Mouse (Mus musculus) CH12.LX (cell line): Measurements from ENCODE around the gene Catip. TPM values are rescaled to one million over a fixed set of nuclear protein-coding genes. Genes with fewer than 3 reads are reported as not detected.
A peak's percentile ranks its signal among the peaks of the same experiment; 100 is the strongest.

Source experiments
- DNase-seq: peaks from one replicate; pipeline ENCODE4 v3.0.0-alpha.2; 2013; ENCODE audit errors: extremely low read depth
- H3K27ac ChIP-seq: 2 replicates; pipeline ENCODE4 v1.5.1; 2012; ENCODE audit warnings: low read depth, mild to moderate bottlenecking, control low read depth, moderate library complexity; ENCODE audit not compliant: insufficient read depth
- H3K27me3 ChIP-seq: replicated peaks from 2 replicates; pipeline ENCODE3; 2012; ENCODE audit warnings: inconsistent platforms
- H3K36me3 ChIP-seq, 2 experiments: replicated peaks in 1 of 2; 2 replicates each; pipeline versions ENCODE3 to v1.6.1; 2012; ENCODE audit warnings: inconsistent platforms in 1 of 2, low read length in 1 of 2, mild to moderate bottlenecking in 1 of 2, mixed read lengths in 1 of 2, moderate library complexity in 1 of 2; ENCODE audit not compliant: control insufficient read depth in 1 of 2, insufficient read depth in 1 of 2
- H3K4me1 ChIP-seq, 2 experiments: 2 replicates each; pipeline ENCODE4 v1.6.1; 2012; ENCODE audit warnings: inconsistent platforms in 1 of 2, moderate library complexity in 1 of 2; ENCODE audit not compliant: insufficient read depth in 2 of 2, control insufficient read depth in 1 of 2
- H3K4me2 ChIP-seq: 2 replicates; pipeline ENCODE4 v1.6.1; 2012; ENCODE audit warnings: low read depth, mild to moderate bottlenecking, control low read depth; ENCODE audit not compliant: poor library complexity, insufficient read depth, severe bottlenecking
- H3K4me3 ChIP-seq, 3 experiments: fragments of 150-350 bp in 1 of 3; sonication (generic) in 1 of 3; replicated peaks in 1 of 3; 2 replicates each; pipeline versions ENCODE3 to v1.5.1; 2011 to 2012; ENCODE audit warnings: low read depth in 2 of 3, low read length in 2 of 3, mild to moderate bottlenecking in 2 of 3, moderate library complexity in 2 of 3, control low read depth in 1 of 3, improper control_type of control experiment in 1 of 3, inconsistent platforms in 1 of 3, mixed read lengths in 1 of 3; ENCODE audit not compliant: poor library complexity in 1 of 3
- H3K79me2 ChIP-seq: replicated peaks from 2 replicates; pipeline ENCODE4 v1.6.1; 2012; ENCODE audit warnings: mild to moderate bottlenecking, moderate library complexity; ENCODE audit not compliant: control insufficient read depth, poor library complexity, insufficient read depth, severe bottlenecking; ENCODE audit errors: extremely low read depth
- H3K9ac ChIP-seq: 2 replicates; pipeline ENCODE4 v1.6.1; 2012; ENCODE audit warnings: low read depth, mild to moderate bottlenecking, control low read depth, moderate library complexity; ENCODE audit not compliant: insufficient read depth
- H3K9me3 ChIP-seq: replicated peaks from 2 replicates; pipeline ENCODE3; 2012; ENCODE audit warnings: low read length, inconsistent platforms, mixed read lengths
- BHLHE40 ChIP-seq: IDR thresholded peaks from 2 replicates; pipeline ENCODE4 v1.6.1; 2011; ENCODE audit warnings: mild to moderate bottlenecking, low read depth, low read length, improper control_type of control experiment
- CTCF ChIP-seq, 2 experiments: IDR thresholded peaks in 1 of 2; conservative IDR thresholded peaks in 1 of 2; 2 replicates each; pipeline ENCODE4 v1.5.1; 2011 to 2012; ENCODE audit warnings: low read depth in 2 of 2, low read length in 2 of 2, improper control_type of control experiment in 1 of 2, inconsistent platforms in 1 of 2, mild to moderate bottlenecking in 1 of 2, moderate library complexity in 1 of 2
- ELF1 ChIP-seq: IDR thresholded peaks from 2 replicates; pipeline ENCODE4 v1.6.1; 2014; ENCODE audit warnings: low read depth, mild to moderate bottlenecking, inconsistent platforms, low read length, improper control_type of control experiment
- EP300 ChIP-seq: IDR thresholded peaks from 2 replicates; pipeline ENCODE4 v1.6.1; 2011; ENCODE audit warnings: low read length, improper control_type of control experiment
- ETS1 ChIP-seq: conservative IDR thresholded peaks from 2 replicates; pipeline ENCODE4 v1.6.1; 2012; ENCODE audit warnings: low read depth, mild to moderate bottlenecking, inconsistent platforms, low read length, improper control_type of control experiment, moderate library complexity
- GABPA ChIP-seq: IDR thresholded peaks from 2 replicates; pipeline ENCODE4 v1.6.1; 2012; ENCODE audit warnings: low read depth, low read length, improper control_type of control experiment, inconsistent platforms; ENCODE audit not compliant: insufficient replicate concordance
- JUN ChIP-seq: IDR thresholded peaks from 2 replicates; pipeline ENCODE4 v1.6.1; 2011; ENCODE audit warnings: low read depth, mild to moderate bottlenecking, low read length, improper control_type of control experiment, moderate library complexity; ENCODE audit not compliant: insufficient read depth
- MAFK ChIP-seq: IDR thresholded peaks from 2 replicates; pipeline ENCODE4 v1.6.1; 2011; ENCODE audit warnings: low read length, improper control_type of control experiment; ENCODE audit not compliant: insufficient replicate concordance
- MAX ChIP-seq: IDR thresholded peaks from 2 replicates; pipeline ENCODE4 v1.6.1; 2011; ENCODE audit warnings: low read length, improper control_type of control experiment
- MAZ ChIP-seq: IDR thresholded peaks from 2 replicates; pipeline ENCODE4 v1.6.1; 2012; ENCODE audit warnings: low read depth, mild to moderate bottlenecking, inconsistent platforms, low read length, improper control_type of control experiment, moderate library complexity
- MEF2A ChIP-seq: IDR thresholded peaks from 2 replicates; pipeline ENCODE4 v1.6.1; 2014; ENCODE audit warnings: low read depth, mild to moderate bottlenecking, inconsistent platforms, low read length, improper control_type of control experiment, borderline replicate concordance
- MXI1 ChIP-seq: IDR thresholded peaks from 2 replicates; pipeline ENCODE4 v1.6.1; 2011; ENCODE audit warnings: mild to moderate bottlenecking, low read depth, low read length, improper control_type of control experiment
- NELFE ChIP-seq: IDR thresholded peaks from 2 replicates; pipeline ENCODE4 v1.6.1; 2011; ENCODE audit warnings: low read depth, low read length, improper control_type of control experiment
- NRF1 ChIP-seq: IDR thresholded peaks from 2 replicates; pipeline ENCODE4 v1.6.1; 2014; ENCODE audit warnings: low read depth, mild to moderate bottlenecking, inconsistent platforms, low read length, improper control_type of control experiment, moderate library complexity
- POLR2AphosphoS2 ChIP-seq: IDR thresholded peaks from 2 replicates; pipeline ENCODE4 v1.6.1; 2011; ENCODE audit warnings: low read depth, low read length, improper control_type of control experiment
- RCOR1 ChIP-seq: conservative IDR thresholded peaks from 2 replicates; pipeline ENCODE4 v1.6.1; 2012; ENCODE audit warnings: low read depth, mild to moderate bottlenecking, inconsistent platforms, low read length, improper control_type of control experiment
- SIN3A ChIP-seq: IDR thresholded peaks from 2 replicates; pipeline ENCODE4 v1.6.1; 2012; ENCODE audit warnings: low read length, improper control_type of control experiment, inconsistent platforms
- TBP ChIP-seq: conservative IDR thresholded peaks from 2 replicates; pipeline ENCODE4 v1.6.1; 2011; ENCODE audit warnings: low read depth, low read length, improper control_type of control experiment
- UBTF ChIP-seq: IDR thresholded peaks from 2 replicates; pipeline ENCODE4 v1.6.1; 2012; ENCODE audit warnings: low read depth, mild to moderate bottlenecking, inconsistent platforms, low read length, improper control_type of control experiment, moderate library complexity
- USF1 ChIP-seq: IDR thresholded peaks from 2 replicates; pipeline ENCODE4 v1.6.1; 2014; ENCODE audit warnings: low read depth, mild to moderate bottlenecking, inconsistent platforms, low read length, improper control_type of control experiment
- USF2 ChIP-seq: conservative IDR thresholded peaks from 2 replicates; pipeline ENCODE4 v1.6.1; 2011; ENCODE audit warnings: low read depth, low read length, improper control_type of control experiment
- ZKSCAN1 ChIP-seq: IDR thresholded peaks from 2 replicates; pipeline ENCODE4 v1.6.1; 2012; ENCODE audit warnings: low read depth, inconsistent platforms, low read length, improper control_type of control experiment, borderline replicate concordance
- ZMIZ1 ChIP-seq: IDR thresholded peaks from 2 replicates; pipeline ENCODE4 v1.6.1; 2012; ENCODE audit warnings: low read depth, mild to moderate bottlenecking, inconsistent platforms, low read length, improper control_type of control experiment
- dilution Hi-C: fragments of 300-500 bp; cut with MboI; formaldehyde crosslinking; loops from 2 replicates; pipeline ENCODE4 v1.14.3; 2020; ENCODE audit warnings: low sequenced_read_pairs; ENCODE audit not compliant: extremely low pct_unique_long_range_greater_than_20kb, extremely low pct_ligation_motif_present
- in situ Hi-C: fragments of 300-500 bp; cut with MboI; formaldehyde crosslinking; loops from 3 replicates; pipeline ENCODE4 v1.14.3; 2019; ENCODE audit warnings: low sequenced_read_pairs, low pct_ligation_motif_present, low pct_unique_long_range_greater_than_20kb, mixed read lengths
- polyA plus RNA-seq: library from polyadenylated mRNA; unstranded; fragments of >175 nt; gene quantifications from 2 replicates; pipeline ENCODE4 v1.2.1, GENCODE M21; 2012; ENCODE audit warnings: low read depth; ENCODE audit not compliant: insufficient read length
- total RNA-seq, 2 experiments: library from RNA; depleted of rRNA; stranded (reverse); fragments of 300-350 nt in 1 of 2; fragments of >200 nt in 1 of 2; gene quantifications; 2 replicates each; pipeline ENCODE4 v1.2.3; 2012 to 2014

Catip gene
- total and polyA plus RNA-seq, 3 experiments, result 0.11 to 2.6 (median 0.30) TPM

DNA sequence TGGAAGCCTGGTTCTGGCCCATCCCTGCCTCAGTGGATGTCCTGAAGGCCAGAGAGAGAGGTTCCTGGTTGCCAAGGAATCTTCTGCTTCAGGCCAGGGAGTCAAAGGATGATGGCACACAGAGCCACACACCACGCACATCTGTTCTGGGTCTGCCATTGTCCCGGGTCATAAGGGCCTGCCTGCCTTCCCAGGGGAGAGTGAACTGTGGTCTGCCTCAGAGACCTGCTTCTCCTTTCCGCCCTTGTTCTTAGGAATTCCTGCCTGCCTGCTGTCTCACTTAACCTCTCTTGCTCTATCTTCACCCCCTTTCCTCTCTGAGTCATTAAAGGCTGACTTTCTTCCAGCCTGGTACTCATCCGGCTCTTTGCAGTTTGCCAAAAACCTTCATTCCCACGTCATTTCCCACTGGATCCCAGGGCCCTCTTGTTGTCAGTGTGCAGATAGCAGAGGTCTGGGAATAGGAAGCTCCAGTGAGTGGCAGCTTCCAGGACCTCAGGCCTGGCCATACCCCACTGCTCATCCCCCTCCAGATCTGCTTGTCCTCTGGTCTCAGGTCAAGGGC is 9.3 kb upstream of the Catip start:
- peak overlapping the region; percentile 45; the same call in 1 of the 2 replicates for H3K9ac ChIP-seq
- no peaks in the 10 kb centered on the region for H3K27me3 ChIP-seq
- H3K4me2 ChIP-seq, result no peak overlapping the region
- DNase-seq, result peak; percentile 56
- 0 out of 2 replicates have a peak, but pooled peaks have one; percentile 50 for TF ChIP-seq POLR2AphosphoS2
- no peak for TF ChIP-seq MEF2A
- no peak for TF ChIP-seq UBTF
- TF ChIP-seq ZMIZ1, result no peak
- no peak for TF ChIP-seq CTCF (conservative IDR thresholded peaks at IDR 0.05 in 1 of 2, IDR thresholded peaks at IDR 0.05 in 1 of 2; ENCODE audit: low read depth in 2 of 2, low read length in 2 of 2)
- peak; percentile 19; the same call in 1 of the 2 replicates for TF ChIP-seq BHLHE40
- no peak for TF ChIP-seq MXI1
- TF ChIP-seq NELFE, result no peak
- no peak for TF ChIP-seq ZKSCAN1
- TF ChIP-seq SIN3A, result no peak
- peak; percentile 57 for TF ChIP-seq EP300
- TF ChIP-seq MAFK, result no peak
- TF ChIP-seq GABPA, result no peak
- TF ChIP-seq MAZ, result no peak
- TF ChIP-seq RCOR1, result no peak
- no peak for TF ChIP-seq JUN
- TF ChIP-seq ETS1, result 0 out of 2 replicates have a peak, but pooled peaks have one; percentile 21
- no peak for TF ChIP-seq TBP
- no peak for TF ChIP-seq ELF1
- TF ChIP-seq NRF1, result no peak
- TF ChIP-seq USF1, result no peak
- TF ChIP-seq USF2, result no peak
- TF ChIP-seq MAX, result no peak
- H3K9me3 ChIP-seq, result no peaks in the 10 kb centered on the region
- peak overlapping the region; percentile 10 to 59 (median 56) for H3K4me3 ChIP-seq
- dilution Hi-C loops, result no loop called here
- peaks cover 69 to 78% of the 10 kb centered on the region in 2 experiments for H3K36me3 ChIP-seq
- peaks cover 13% of the 10 kb centered on the region for H3K79me2 ChIP-seq
- in situ Hi-C loops, result no loop called here
- peaks cover 49 to 83% of the 10 kb centered on the region in 2 experiments for H3K4me1 ChIP-seq
- peak overlapping the region; percentile 96 for H3K27ac ChIP-seq
